In genomic region chr17:75366332-75366731, GRCm38 (mm10) we compare ENCODE assay signal across 27 mouse cellular contexts.
"Had no signal": no experiment of that assay in that cellular context is flagged by ENCODE, and none has a peak within 500 bp of the region (broad histone marks: within the 10 kb centered on the region; RNA-seq: fewer than 3 reads in every experiment).

No protein-coding gene starts in this region.

- H3K4me2 ChIP-seq: heart, embryonic 15.5 days; hindbrain, embryonic 12.5 days; hindbrain, embryonic 14.5 days; intestine, embryonic 15.5 days; limb, embryonic 12.5 days; liver, embryonic 11.5 days; liver, embryonic 13.5 days; liver, embryonic 15.5 days had no signal

- H3K4me1 ChIP-seq: heart, embryonic 15.5 days; hindbrain, embryonic 10.5 days; hindbrain, embryonic 12.5 days; intestine, embryonic 15.5 days; limb, embryonic 12.5 days; liver, embryonic 13.5 days; liver, embryonic 15.5 days had no signal

- H3K9ac ChIP-seq: heart, embryonic 15.5 days; hindbrain, embryonic 12.5 days; hindbrain, embryonic 14.5 days; intestine, embryonic 15.5 days; limb, embryonic 12.5 days; liver, embryonic 13.5 days; liver, embryonic 15.5 days; liver, postnatal 0 days had no signal

- H3K9me3 ChIP-seq: heart, embryonic 15.5 days; hindbrain, embryonic 10.5 days; hindbrain, embryonic 12.5 days; intestine, embryonic 15.5 days; limb, embryonic 10.5 days; limb, embryonic 12.5 days; liver, embryonic 13.5 days; liver, embryonic 15.5 days had no signal

- H3K4me3 ChIP-seq: heart, embryonic 15.5 days; hindbrain, embryonic 10.5 days; hindbrain, embryonic 12.5 days; intestine, embryonic 15.5 days; layer of hippocampus, adult 2 months; left cerebral cortex, adult 2 months; limb, embryonic 10.5 days; limb, embryonic 12.5 days; liver, embryonic 13.5 days; liver, embryonic 15.5 days had no signal

- DNase-seq: gastrocnemius, postnatal 14 days; gastrocnemius, postnatal 36 days; heart, adult 18-20 months; heart, postnatal 14 days; heart, postnatal 36 days; kidney, adult 18-20 months; kidney, adult 8-10 months; kidney, postnatal 10 days; kidney, postnatal 25 days; kidney, postnatal 4 days; liver; liver, embryonic 13.5 days; liver, postnatal 0 days had no signal

- ATAC-seq: hindbrain, embryonic 16.5 days; inflammation-experienced regulatory T-cells, adult 6 months; intestine, embryonic 15.5 days; intestine, postnatal 0 days; liver, postnatal 0 days had no signal

- H3K27ac ChIP-seq: heart, embryonic 15.5 days; hindbrain, embryonic 10.5 days; hindbrain, embryonic 12.5 days; hindbrain, embryonic 14.5 days; intestine, embryonic 15.5 days; layer of hippocampus, adult 2 months; left cerebral cortex, adult 2 months; limb, embryonic 10.5 days; limb, embryonic 12.5 days; liver, embryonic 13.5 days; liver, embryonic 15.5 days had no signal

- H3K36me3 ChIP-seq: hindbrain, embryonic 10.5 days; hindbrain, embryonic 12.5 days; intestine, embryonic 15.5 days; liver, embryonic 13.5 days; liver, embryonic 15.5 days had no signal

- H3K27me3 ChIP-seq: heart, embryonic 15.5 days; hindbrain, embryonic 12.5 days; intestine, embryonic 15.5 days; limb, embryonic 12.5 days; liver, embryonic 13.5 days; liver, embryonic 15.5 days had no signal
